Mouse (Mus musculus) E14TG2a.4 (cell line): ENCODE data around the gene Map4k4.

Experiments used
- CTCF ChIP-seq: conservative IDR thresholded peaks from 2 replicates; pipeline ENCODE4 v1.5.1; 2014; ENCODE audit warnings: low read length
- NANOG ChIP-seq: IDR thresholded peaks from 2 replicates; pipeline ENCODE4 v1.6.1; 2014; ENCODE audit warnings: borderline replicate concordance, low read length, mixed read lengths
- POU5F1 ChIP-seq: IDR thresholded peaks from 2 replicates; pipeline ENCODE4 v1.6.1; 2014; ENCODE audit warnings: low read length, borderline replicate concordance

DNA sequence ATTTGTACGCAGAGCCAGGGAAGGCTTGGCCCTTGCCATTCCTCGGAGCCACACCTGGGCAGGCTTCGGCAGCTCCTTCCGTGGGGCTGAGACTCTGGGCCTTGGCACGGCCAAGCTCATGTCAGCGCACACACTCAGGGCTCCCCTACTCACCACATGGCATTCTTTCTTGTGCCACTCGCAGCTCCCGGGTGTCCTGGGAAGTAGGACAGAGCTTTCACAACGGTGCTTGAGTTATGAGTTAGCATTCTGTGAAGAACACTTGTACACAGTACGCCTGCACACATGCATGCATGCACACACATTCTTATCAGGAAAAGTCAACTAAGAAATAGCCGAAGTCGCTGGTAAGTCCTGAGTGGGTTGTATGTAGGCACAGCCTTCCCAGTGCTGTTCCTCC is 38.7 kb downstream of the Map4k4 start:
- TF ChIP-seq CTCF = no peak
- no peak for TF ChIP-seq POU5F1
- no peak for TF ChIP-seq NANOG
